Mouse (Mus musculus): ENCODE results near the gene Batf. TPM values are rescaled to one million over a fixed set of nuclear protein-coding genes. Genes with fewer than 3 reads are reported as not detected.

Batf gene
- total and polyA plus RNA-seq, 2 experiments from 2014 or later = 0.65 TPM; not detected in 1

GRCm38 (mm10) chr12:85706906-85707305 lies 20.4 kb downstream of the Batf start:
- WGBS = 79% methylated on average over 4 of the region's 4 CpGs

DNA sequence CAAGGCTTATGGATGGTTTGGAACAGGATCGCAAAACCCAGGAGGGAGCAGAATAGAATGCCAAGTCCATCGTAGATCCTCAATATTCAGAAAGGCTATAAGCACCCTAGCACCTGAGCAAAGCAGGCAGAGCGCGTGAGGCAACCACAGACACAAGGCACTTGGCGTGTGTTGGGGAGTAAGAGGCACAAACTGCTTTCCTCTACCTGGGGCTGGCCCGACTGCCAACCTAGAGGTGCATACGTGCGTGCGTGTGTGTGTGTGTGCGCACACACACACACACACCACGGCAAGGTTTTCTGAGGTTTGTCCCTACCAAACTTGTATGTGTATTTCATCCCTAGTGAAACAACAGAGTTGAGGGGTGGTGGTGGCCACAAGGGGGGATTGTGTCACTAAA lies 20.9 kb downstream of the Batf start:
- 91% methylated on average over 11 of the region's 11 CpGs for WGBS
- Histone ChIP-seq H3K9ac (no peak overlapping the region), H3K4me1 (ENCODE audit: insufficient read depth) (no peaks in the 10 kb centered on the region), H3K36me3 (ENCODE audit: insufficient read depth) (no peaks in the 10 kb centered on the region), H3K9me3 (ENCODE audit: low read length) (no peaks in the 10 kb centered on the region), H3K4me3 (ENCODE audit: low read depth, low read length) (no peak overlapping the region), H3K27me3 (ENCODE audit: insufficient read depth, low read length) (0 out of 2 replicates have a peak, but pooled peaks cover 5% of the 10 kb centered on the region), H3K27ac (ENCODE audit: low read depth, low read length) (no peak overlapping the region), H3K4me2 (ENCODE audit: low read depth) (no peak overlapping the region)
- ATAC-seq (no peak), DNase-seq (no peak)
- TF ChIP-seq CTCF (IDR thresholded peaks at IDR 0.05; ENCODE audit: low read depth) = no peak

More at GRCm38 (mm10) chr12:85706906-85707305, 20.4 kb downstream of the Batf start:
- Histone ChIP-seq H3K4me3 (ENCODE audit: low read depth, low read length) (no peak overlapping the region), H3K36me3 (ENCODE audit: insufficient read depth) (no peaks in the 10 kb centered on the region), H3K9ac (no peak overlapping the region), H3K4me1 (ENCODE audit: insufficient read depth) (no peaks in the 10 kb centered on the region), H3K27me3 (ENCODE audit: insufficient read depth, low read length) (0 out of 2 replicates have a peak, but pooled peaks cover 5% of the 10 kb centered on the region), H3K9me3 (ENCODE audit: low read length) (no peaks in the 10 kb centered on the region), H3K4me2 (ENCODE audit: low read depth) (no peak overlapping the region), H3K27ac (ENCODE audit: low read depth, low read length) (no peak overlapping the region)
- no peak for DNase-seq
- TF ChIP-seq CTCF (IDR thresholded peaks at IDR 0.05; ENCODE audit: low read depth) = no peak
- ATAC-seq = no peak

DNA sequence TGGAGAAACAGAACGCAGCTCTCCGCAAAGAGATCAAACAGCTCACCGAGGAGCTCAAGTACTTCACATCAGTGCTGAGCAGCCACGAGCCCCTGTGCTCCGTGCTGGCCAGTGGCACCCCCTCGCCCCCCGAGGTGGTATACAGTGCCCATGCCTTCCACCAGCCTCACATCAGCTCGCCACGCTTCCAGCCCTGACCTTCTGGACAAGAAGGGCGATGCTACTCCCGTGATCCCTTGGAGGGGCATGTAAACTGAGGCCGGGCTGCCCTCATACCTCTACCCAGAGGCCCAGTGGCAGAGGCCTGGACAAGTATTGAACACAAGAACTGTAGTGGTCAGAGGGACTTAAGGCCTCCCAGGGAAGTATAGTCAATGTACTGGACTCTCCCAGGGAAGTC lies 22.1 kb downstream of the Batf start:
- Histone ChIP-seq H3K4me3 (ENCODE audit: low read depth, low read length) (no peak overlapping the region), H3K27me3 (ENCODE audit: insufficient read depth, low read length) (0 out of 2 replicates have a peak, but pooled peaks cover 5% of the 10 kb centered on the region), H3K4me1 (ENCODE audit: insufficient read depth) (no peaks in the 10 kb centered on the region), H3K4me2 (ENCODE audit: low read depth) (no peak overlapping the region), H3K27ac (ENCODE audit: low read depth, low read length) (no peak overlapping the region), H3K36me3 (ENCODE audit: insufficient read depth) (no peaks in the 10 kb centered on the region), H3K9me3 (ENCODE audit: low read length) (no peaks in the 10 kb centered on the region), H3K9ac (no peak overlapping the region)
- DNase-seq (no peak), ATAC-seq (no peak)
- WGBS = 90% methylated on average over 12 of the region's 12 CpGs
- no peak for TF ChIP-seq CTCF (IDR thresholded peaks at IDR 0.05; ENCODE audit: low read depth)

DNA sequence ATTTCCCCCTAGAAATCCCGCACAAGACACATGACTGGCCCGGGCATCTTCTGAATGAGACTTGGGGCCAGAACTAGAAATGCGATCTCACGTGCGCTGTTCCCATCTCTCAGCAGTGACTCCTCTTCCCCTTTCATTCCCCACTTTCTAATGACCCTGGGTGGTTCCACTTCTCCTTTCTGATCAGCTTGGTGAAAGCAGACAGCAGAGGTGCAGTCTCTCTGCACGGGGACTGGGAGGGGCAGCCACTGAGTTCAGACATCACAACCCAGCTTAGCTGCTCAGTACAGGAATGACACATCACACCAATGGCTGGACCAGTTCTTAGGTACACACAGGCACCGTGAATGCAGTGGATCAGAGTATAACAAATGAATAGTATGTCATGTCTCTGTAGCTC lies 24.2 kb downstream of the Batf start:
- ATAC-seq = no peak
- H3K4me2 ChIP-seq (ENCODE audit: low read depth) = no peak overlapping the region
- no peaks in the 10 kb centered on the region for H3K4me1 ChIP-seq (ENCODE audit: insufficient read depth)
- TF ChIP-seq CTCF (IDR thresholded peaks at IDR 0.05; ENCODE audit: low read depth) = no peak
- DNase-seq = no peak
- H3K9me3 ChIP-seq (ENCODE audit: low read length) = no peaks in the 10 kb centered on the region
- H3K4me3 ChIP-seq (ENCODE audit: low read depth, low read length) = no peak overlapping the region
- no peak overlapping the region for H3K27ac ChIP-seq (ENCODE audit: low read depth, low read length)
- no peak overlapping the region for H3K9ac ChIP-seq
- H3K27me3 ChIP-seq (ENCODE audit: insufficient read depth, low read length) = no peaks in the 10 kb centered on the region
- 78% methylated on average over 7 of the region's 7 CpGs for WGBS
- H3K36me3 ChIP-seq (ENCODE audit: insufficient read depth) = no peaks in the 10 kb centered on the region

DNA sequence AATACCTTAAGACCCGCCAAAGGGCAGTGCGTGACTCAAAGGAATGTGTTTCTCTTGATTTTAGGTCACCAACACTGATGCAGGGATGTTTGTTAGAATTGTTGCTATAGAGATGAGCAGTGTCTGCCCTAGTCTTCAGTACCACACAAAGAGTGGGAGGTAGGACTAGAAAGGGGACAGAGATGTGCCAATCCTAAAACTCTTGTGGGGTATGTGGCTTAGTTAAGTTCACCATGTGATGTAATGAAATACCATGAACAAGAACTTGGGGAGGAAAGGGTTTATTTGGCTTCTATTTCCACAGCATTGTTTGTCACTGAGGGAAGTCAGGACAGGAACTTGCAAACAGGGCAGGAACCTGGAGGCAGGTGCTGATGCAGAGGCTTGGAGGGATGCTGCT lies 26.1 kb downstream of the Batf start:
- Histone ChIP-seq H3K36me3 (ENCODE audit: insufficient read depth) (no peaks in the 10 kb centered on the region), H3K4me2 (ENCODE audit: low read depth) (no peak overlapping the region), H3K4me3 (ENCODE audit: low read depth, low read length) (no peak overlapping the region), H3K27me3 (ENCODE audit: insufficient read depth, low read length) (no peaks in the 10 kb centered on the region), H3K4me1 (ENCODE audit: insufficient read depth) (no peaks in the 10 kb centered on the region), H3K9me3 (ENCODE audit: low read length) (no peaks in the 10 kb centered on the region), H3K27ac (ENCODE audit: low read depth, low read length) (peak overlapping the region; percentile 15; the same call in 1 of the 2 replicates), H3K9ac (no peak overlapping the region)
- no peak for DNase-seq
- ATAC-seq = no peak
- TF ChIP-seq CTCF (IDR thresholded peaks at IDR 0.05; ENCODE audit: low read depth) = no peak
- 87% methylated on average over 2 of the region's 2 CpGs for WGBS

- Histone ChIP-seq H3K4me2 (ENCODE audit: low read depth) (no peak overlapping the region), H3K36me3 (ENCODE audit: insufficient read depth) (no peaks in the 10 kb centered on the region), H3K9me3 (ENCODE audit: low read length) (no peaks in the 10 kb centered on the region), H3K4me3 (ENCODE audit: low read depth, low read length) (no peak overlapping the region), H3K27me3 (ENCODE audit: insufficient read depth, low read length) (no peaks in the 10 kb centered on the region), H3K27ac (ENCODE audit: low read depth, low read length) (no peak overlapping the region), H3K4me1 (ENCODE audit: insufficient read depth) (no peaks in the 10 kb centered on the region), H3K9ac (no peak overlapping the region)
- no peak for ATAC-seq
- no peak for TF ChIP-seq CTCF (IDR thresholded peaks at IDR 0.05; ENCODE audit: low read depth)
- DNase-seq = no peak
- WGBS = 94% methylated on average over 5 of the region's 5 CpGs
These were observed 27.7 kb downstream of the Batf start for GRCm38 (mm10) chr12:85714126-85714525.

DNA sequence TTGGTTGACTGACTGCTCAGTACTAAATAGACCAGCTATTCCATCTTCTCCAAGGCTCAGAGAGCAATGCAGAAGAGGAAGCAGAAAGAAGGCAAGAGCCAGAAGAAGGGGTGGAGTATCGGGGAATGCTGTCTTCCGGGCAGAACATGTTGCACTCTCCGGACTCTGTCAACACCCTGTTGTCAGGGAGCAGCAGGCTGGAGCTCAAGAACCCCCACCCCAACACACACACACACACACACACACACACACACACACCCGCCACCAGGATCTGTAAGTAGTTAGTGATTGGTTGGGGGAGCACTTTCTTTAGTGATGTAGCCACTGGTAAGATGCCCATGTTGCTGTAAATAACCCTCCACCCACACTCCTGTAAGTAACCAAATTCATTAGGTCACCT lies 38.8 kb downstream of the Batf start:
- no peak overlapping the region for H3K27ac ChIP-seq (ENCODE audit: low read depth, low read length)
- H3K36me3 ChIP-seq (ENCODE audit: insufficient read depth) = no peaks in the 10 kb centered on the region
- no peaks in the 10 kb centered on the region for H3K9me3 ChIP-seq (ENCODE audit: low read length)
- H3K4me3 ChIP-seq (ENCODE audit: low read depth, low read length) = no peak overlapping the region
- no peak overlapping the region for H3K4me2 ChIP-seq (ENCODE audit: low read depth)
- WGBS = 85% methylated on average over 4 of the region's 4 CpGs
- no peaks in the 10 kb centered on the region for H3K4me1 ChIP-seq (ENCODE audit: insufficient read depth)
- ATAC-seq (no peak), DNase-seq (no peak)
- no peak overlapping the region for H3K9ac ChIP-seq
- TF ChIP-seq CTCF (IDR thresholded peaks at IDR 0.05; ENCODE audit: low read depth) = no peak
- no peaks in the 10 kb centered on the region; the same call in 1 of the 2 replicates for H3K27me3 ChIP-seq (ENCODE audit: insufficient read depth, low read length)
